24 mouse cellular contexts compared by ENCODE assay signal in genomic region chr13:70033763-70034162, GRCm38 (mm10).
"Had no signal": no experiment of that assay in that cellular context is flagged by ENCODE, and none has a peak within 500 bp of the region (broad histone marks: within the 10 kb centered on the region; RNA-seq: fewer than 3 reads in every experiment).

No protein-coding gene starts in this region.

- H3K36me3 ChIP-seq: heart, embryonic 13.5 days; heart, embryonic 15.5 days; kidney, embryonic 15.5 days; limb, embryonic 13.5 days; limb, embryonic 15.5 days had no signal

- H3K4me2 ChIP-seq: heart, embryonic 11.5 days; heart, embryonic 13.5 days; heart, embryonic 15.5 days; kidney, embryonic 15.5 days; limb, embryonic 13.5 days; limb, embryonic 15.5 days had no signal

- ATAC-seq: hindbrain, postnatal 0 days; intestine, embryonic 16.5 days had no signal

- H3K4me1 ChIP-seq: heart, embryonic 13.5 days; heart, embryonic 15.5 days had no signal

- H3K27ac ChIP-seq: heart, adult 2 months; heart, embryonic 13.5 days; heart, embryonic 15.5 days; hindbrain, postnatal 0 days; kidney, embryonic 15.5 days; kidney, postnatal 0 days; limb, embryonic 13.5 days; limb, embryonic 15.5 days had no signal

- DNase-seq: forebrain, postnatal 0 days; gastrocnemius, postnatal 14 days; gastrocnemius, postnatal 36 days; heart, adult 11 months; heart, adult 2 months; heart, postnatal 14 days; heart, postnatal 36 days; kidney, adult 11 months; kidney, adult 2 months; kidney, adult 9 months; kidney, postnatal 14 days; kidney, postnatal 36 days; layer of hippocampus, adult 9-11 months; layer of hippocampus, postnatal 36 days; left cerebral cortex, postnatal 4 days had no signal

- H3K9ac ChIP-seq: forebrain, postnatal 0 days; heart, embryonic 13.5 days; heart, embryonic 15.5 days; kidney, embryonic 15.5 days; limb, embryonic 13.5 days; limb, embryonic 15.5 days had no signal

- H3K4me3 ChIP-seq: heart, adult 2 months; heart, embryonic 13.5 days; heart, embryonic 15.5 days; kidney, embryonic 15.5 days; limb, embryonic 13.5 days; limb, embryonic 15.5 days had no signal

- H3K9me3 ChIP-seq: heart, embryonic 13.5 days; heart, embryonic 15.5 days; kidney, embryonic 15.5 days; limb, embryonic 13.5 days; limb, embryonic 15.5 days had no signal

- H3K27me3 ChIP-seq: heart, embryonic 13.5 days; heart, embryonic 15.5 days; kidney, embryonic 15.5 days; limb, embryonic 13.5 days; limb, embryonic 15.5 days had no signal
